Mouse (Mus musculus) olfactory bulb, adult 2 months (tissue): ENCODE measurements around the gene Tcaf1.

Source experiments
- CTCF ChIP-seq: fragments of 200-500 bp; IDR thresholded peaks from 2 replicates; pipeline ENCODE4 v1.5.1; 2012; ENCODE audit warnings: low read depth, mild to moderate bottlenecking, low read length, moderate library complexity; ENCODE audit not compliant: insufficient read depth
- POLR2A ChIP-seq: fragments of 200-500 bp; IDR thresholded peaks from 2 replicates; pipeline ENCODE4 v1.6.1; 2012; ENCODE audit warnings: mild to moderate bottlenecking, low read depth, low read length, moderate library complexity; ENCODE audit not compliant: insufficient read depth

DNA sequence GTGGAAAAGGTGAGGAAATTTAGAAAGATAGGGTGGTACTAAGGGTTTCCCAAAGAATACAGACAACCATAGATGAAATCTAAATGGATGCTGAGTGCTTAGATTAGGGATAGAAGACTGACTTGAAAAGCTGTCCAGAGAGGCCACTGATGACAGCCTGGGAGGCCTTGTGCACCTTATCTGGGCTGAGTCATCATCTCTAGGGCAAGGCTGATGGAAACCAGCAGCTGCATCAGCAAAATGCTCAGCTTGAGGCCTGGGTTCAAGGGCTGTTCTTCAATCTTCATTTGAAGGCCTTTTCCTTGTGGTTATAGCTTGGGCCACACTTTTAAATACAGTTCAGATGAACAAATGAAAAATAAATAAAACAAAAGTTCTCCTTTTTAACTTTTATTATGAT is 8.1 kb upstream of the Tcaf1 start:
- TF ChIP-seq CTCF: no peak
- no peak for TF ChIP-seq POLR2A
